Mouse (Mus musculus) bone marrow, adult 2 months (tissue): Measurements from ENCODE around the gene Xrcc3.

Experiments
- CTCF ChIP-seq: fragments of 200-500 bp; IDR thresholded peaks from 2 replicates; pipeline ENCODE4 v1.5.1; 2011; ENCODE audit warnings: low read length, control low read depth; ENCODE audit not compliant: control insufficient read depth, insufficient read depth
- POLR2A ChIP-seq: fragments of 200-500 bp; IDR thresholded peaks from 2 replicates; pipeline ENCODE4 v1.6.1; 2011; ENCODE audit warnings: low read depth, mild to moderate bottlenecking, control low read depth, low read length, borderline replicate concordance; ENCODE audit not compliant: control insufficient read depth

DNA sequence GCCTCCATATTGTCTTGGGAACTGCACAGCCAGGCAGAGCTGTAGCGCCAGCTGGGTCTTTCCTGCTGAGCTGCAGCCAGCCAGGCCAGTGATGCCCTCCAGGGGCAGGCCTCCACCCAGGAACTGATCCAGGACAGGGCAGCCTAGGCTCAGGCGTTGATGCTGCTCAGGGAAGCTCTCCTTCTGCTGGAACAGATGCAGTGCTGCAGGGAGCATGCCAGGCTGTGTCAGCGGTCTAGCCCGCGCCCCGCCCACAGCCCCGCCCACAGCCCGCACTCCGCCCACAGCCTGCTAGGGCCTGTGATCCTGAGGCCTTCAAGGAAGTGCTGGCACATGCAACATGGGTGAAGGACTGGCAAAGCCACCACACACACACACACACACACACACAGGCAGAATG, 3.9 kb downstream of the Xrcc3 start:
- TF ChIP-seq CTCF (no peak), POLR2A (0 out of 2 replicates have a peak, but pooled peaks have one; percentile 28)
